Mouse (Mus musculus) ovary, postnatal 14 days (tissue): ENCODE measurements around the gene Retsat.
A peak's percentile ranks its signal among the peaks of the same experiment; 100 is the strongest.

Experiments used
- DNase-seq: peaks from one replicate; pipeline ENCODE4 v3.0.0; 2022; ENCODE audit warnings: low spot score

Gene Retsat

DNA sequence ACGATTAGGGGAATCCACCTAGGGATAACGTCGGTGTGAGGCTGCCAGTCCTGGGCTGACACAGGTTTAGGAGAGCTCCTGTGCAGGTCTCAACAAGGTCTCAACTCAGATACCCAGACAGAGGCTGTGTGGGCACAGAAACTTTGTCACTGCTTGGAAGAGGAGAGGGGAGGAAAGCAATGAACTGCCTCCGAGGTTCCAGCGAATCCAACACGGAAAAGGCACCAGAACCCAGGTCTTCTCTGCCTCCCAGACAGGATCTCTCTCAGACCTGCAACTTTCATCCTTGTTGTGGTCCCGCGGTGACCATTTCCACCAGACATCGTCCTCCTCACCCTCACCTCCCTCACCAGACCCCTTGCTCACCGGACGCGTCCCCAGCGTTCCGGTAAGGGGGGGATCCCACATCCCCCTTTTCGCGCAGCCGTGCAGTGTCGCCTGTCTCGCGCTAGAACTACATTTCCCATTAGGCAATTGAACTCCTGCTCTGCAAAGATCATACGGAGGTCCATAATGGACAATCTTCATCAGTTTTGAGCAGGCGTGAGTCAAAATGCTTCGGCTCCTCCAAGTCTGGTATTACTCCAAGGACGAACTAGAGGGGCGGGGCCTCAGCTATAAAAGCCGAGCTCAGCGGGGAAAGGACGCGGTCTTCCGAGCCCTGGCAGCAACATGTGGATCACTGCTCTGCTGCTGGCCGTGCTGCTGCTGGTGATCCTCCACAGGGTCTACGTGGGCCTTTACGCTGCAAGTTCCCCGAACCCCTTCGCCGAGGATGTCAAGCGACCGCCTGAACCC, at the start of gene Retsat, which contains the start of gene Elmod3:
Gene Retsat, plus strand, starts transcription at position 520 of the 798 bp plus-strand sequence.
Gene Elmod3, minus strand, starts transcription at position 458 of the 798 bp plus-strand sequence.
- peak; percentile 91 for DNase-seq

DNA sequence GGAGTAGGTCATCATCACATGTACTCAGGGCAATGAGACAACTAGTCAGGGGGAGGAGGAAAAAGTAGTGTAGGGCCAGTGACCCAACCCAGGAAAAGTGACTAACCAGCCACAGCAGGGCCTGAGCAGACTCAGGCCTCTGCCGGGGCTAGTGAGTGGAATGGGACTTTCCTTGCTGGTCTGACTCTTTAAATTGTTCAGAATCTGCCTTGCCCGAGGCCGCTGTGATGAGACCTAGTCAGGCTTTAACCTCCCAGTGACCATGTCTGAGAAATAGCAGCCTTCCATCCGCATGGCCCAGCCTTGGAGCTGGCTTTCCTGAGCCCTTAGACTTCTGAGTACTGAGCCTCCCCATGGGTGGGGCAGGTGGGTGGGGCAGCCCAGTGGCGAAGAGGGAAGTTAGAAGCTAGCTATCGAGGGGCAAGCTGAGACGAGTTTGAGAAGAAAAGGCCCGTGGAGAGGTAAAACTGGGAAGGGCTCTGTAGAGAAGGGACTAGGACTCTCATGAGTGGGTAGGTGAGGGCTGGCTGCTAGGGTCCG, 49.2 kb upstream of the Retsat start:
- DNase-seq: no peak

DNA sequence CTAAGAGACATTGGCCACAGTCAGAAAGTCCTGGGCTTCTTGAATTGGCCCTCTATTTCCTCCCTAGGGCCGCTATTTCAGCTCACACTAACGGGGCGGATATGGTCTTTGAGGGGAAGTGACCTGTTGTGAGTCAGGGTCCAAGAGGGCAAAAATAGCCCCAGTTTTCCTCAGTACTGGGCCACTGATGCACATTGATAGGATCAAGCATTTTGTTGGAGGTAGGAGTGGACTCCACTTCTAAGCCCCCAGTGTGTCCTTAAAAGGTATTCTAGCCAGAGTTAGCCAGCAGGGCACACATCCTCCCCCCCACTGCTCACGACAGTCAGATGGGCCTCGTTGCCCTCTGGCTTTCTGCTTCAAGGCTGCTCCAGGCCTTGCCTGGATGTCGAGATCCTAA, 48.2 kb upstream of the Retsat start:
- no peak for DNase-seq

DNA sequence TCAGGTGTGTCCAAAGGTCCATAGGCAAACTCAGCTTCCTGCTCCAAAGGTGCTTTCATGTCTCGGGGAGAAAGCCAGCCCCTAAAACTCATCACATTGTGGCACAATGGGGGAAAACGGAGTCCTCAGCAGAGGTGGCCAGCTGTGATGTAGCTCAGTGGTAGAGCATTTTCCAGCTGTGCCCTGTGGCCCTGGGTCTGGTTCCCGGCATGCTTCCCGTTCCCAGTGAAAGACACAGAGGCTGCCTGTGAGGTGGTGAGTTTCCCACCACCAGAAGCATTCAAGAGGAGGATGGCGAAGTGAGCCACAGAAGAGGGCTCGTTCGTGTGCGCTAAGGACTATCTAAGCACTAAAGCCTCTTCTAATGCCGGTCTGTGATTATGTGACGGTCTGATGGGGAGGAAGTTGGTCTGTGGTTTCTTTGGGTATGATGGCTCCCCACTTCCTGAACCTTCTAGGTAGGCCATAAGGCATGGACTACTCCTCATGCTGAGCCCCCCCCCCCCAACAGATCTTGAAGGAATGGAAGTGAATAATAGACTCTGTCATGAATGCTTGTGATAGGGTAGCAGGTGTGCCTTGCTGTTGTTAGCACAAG, 47.7 kb upstream of the Retsat start:
- no peak for DNase-seq

DNA sequence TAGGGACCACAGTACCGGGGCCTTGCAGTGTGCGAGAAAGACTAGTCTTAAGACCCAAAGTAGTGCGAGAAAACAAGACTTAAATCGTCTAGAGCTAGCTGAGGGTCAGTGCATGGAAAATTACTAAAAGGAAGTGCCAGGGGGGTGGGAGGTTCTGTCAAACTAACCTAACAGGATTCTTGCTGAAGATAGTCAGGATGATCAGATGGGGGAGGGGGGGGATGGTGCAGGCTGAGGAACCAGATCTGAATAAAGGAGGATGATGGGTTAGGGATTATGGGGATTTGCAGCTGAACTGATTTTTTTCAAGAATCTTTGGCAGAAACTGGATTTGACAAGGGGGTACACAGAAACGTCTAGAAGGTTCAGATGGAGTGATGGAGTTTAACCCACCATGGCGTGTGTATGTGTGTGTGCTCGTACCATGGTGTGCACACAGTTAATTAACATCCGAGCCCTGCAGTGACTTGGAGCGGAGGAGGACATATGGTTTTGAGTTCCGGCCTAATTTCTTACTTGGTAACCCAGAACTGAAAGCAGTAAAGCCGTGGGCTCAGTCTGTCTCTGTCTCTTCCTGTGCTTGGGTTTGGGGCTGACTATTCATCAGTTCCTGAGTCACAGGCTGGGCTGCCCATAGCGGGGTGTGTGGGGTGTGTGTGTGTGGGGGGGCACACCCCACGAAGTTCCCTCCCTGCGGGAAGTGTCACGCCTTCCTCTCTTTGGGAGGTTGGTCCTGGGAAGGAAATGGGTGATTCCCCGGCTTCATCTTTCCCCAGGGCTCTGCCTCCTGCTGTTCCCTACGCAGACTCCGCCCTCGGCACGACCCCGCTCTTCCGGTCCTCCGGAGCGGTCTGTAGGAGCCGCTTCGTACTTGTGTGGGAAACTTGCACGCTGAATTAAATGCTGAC, 45.9 kb upstream of the Retsat start:
- peak; percentile 48 for DNase-seq

DNA sequence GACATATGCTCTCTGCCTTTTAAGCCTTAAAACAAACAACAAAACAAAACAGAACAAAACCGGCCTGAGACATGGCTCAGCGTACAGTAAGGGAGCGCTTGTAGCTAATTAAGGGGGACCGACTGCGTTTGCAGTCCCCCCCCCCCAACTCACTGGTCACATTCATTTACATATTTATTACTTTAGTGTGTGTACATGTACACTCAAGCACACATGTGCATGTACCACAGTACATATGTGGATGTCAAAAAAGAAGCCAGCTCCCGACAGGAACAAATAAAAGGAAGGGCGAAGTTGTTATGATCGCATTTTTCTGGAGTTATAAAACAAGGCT, 45.2 kb upstream of the Retsat start:
- DNase-seq: no peak

DNA sequence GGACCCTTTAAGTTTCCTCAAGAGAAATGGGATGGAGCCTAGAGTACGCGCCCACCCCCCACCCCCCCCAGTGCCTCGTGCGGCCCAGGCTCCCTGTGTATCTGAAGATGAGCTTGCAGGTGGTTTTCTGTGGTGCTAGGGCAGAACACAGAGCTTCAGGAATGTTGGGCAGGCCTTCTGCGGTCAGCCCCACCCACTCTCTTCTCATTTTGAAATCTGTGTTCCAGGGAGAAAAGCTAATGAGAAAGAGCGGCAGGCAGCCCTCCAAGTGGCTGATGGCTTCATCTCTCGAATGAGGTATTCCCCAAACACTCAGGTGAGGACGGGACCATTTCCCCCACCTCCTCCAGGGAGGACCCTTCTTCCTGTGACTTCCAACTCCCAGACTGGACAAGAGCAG, 37.5 kb upstream of the Retsat start:
- DNase-seq: no peak

DNA sequence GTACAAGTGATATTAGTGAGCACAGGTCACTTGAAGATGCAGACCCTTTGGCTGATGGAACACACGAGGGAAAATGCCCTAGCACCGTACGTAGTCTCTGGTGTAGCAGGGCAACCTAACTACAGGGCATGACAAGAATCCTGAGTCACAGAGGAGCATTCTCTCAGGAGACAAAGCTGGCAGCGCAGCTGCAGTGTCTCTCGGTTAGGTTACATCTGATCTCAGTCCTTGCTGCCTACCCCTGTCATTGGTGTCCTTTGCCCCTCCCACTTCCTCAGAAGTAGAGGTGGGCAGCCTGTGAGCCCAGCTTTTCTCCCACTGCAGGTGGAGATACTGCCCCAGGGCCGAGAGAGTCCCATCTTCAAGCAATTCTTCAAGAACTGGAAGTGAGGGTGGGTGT, 35.8 kb upstream of the Retsat start:
- no peak for DNase-seq

DNA sequence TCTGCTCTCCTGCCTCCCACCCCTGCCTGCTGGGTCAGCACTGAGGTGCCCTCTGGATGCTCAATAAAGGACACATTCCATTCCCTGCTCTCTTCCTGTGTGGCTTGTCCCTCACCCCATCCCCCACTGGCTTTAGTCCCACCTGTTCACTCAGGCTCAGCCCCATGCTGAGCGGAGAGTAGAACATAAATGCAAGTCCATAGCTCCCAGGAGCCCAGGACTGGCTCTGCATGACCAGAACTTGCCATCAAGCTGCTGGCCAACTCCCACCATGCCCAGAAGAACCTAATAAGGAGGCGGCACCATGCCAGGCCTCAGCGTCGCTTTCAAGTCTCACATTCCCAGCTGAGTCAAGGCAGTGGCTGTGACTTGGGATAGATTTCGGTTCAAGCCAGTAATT, 35.4 kb upstream of the Retsat start:
- no peak for DNase-seq

DNA sequence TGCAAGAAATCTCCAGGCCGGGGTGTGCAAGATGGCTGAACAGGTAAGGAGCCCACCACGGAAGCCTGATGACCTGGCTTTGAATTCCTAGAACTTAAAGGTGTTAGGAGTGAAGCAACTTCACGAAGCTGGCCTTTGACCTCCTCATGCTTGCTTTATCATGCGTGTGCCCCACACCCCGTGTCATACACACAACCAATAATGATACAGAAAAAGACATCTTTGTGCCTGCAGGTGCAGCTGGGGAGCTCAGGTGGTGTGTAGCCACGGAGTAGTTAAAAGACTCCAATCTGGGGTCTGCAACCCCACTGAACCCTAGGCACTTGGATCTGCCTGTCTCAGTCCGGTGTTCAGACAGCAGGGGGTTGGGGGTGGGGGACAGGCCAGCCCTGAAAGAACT, 32.8 kb upstream of the Retsat start:
- DNase-seq: no peak

DNA sequence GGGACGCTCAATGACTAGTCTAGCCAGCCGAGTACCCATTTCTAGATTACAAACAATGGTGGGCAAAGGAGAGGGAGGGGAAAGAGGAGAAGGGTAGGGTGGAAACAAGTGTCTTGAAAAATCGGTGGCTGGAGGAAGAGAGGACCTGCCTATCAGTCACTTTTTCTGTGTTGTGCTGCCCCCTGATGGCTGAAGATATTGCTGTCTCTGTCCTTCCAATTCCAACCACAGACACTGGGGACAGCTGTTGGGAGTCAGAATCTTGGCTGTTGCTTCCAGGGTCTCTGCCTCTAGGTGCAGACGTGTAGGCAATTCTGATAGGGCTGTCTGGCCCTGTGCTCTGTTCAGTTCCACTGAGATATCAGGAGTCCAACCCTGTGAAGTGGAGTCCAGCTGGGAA, 32.2 kb upstream of the Retsat start:
- peak; percentile 86 for DNase-seq

DNA sequence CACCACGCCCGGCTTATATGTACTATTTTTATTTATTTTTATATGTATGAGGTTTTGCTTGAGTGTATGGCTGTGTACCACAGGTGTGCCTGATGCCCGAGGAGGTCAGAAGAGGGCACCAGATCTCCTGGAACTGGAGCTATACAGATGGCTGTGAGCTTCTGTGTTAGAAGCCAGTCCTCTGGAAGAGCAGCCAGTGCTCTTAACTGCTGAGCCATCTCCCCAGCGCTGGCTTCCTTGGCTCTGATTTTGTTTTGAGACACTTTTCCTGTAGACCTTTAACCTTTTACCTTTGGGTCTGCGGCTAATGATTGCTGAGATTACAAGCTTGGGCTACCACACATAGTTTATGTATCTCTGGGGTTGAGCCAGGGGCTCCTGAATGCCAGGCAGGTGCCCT, 30.8 kb upstream of the Retsat start:
- DNase-seq: no peak

DNA sequence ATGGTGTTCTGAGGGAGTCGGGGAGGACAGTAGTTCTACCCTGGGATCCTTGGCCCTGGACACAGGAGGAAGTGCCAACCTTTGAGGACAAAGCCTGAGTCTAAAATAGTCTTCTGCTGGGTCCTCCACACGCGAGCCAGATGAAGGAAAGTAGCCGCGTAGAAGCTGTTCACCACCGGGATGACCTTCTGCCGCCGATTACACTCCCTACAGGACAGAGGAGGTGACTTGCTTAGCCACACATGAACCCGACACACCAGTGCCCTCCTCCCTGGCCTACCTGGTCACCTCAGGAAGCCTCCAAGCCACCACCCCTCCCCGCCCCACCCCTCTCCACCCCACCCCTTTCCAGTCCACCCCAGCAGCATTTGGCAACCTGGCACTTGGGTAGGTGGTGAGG, 29.5 kb upstream of the Retsat start:
- no peak for DNase-seq

DNA sequence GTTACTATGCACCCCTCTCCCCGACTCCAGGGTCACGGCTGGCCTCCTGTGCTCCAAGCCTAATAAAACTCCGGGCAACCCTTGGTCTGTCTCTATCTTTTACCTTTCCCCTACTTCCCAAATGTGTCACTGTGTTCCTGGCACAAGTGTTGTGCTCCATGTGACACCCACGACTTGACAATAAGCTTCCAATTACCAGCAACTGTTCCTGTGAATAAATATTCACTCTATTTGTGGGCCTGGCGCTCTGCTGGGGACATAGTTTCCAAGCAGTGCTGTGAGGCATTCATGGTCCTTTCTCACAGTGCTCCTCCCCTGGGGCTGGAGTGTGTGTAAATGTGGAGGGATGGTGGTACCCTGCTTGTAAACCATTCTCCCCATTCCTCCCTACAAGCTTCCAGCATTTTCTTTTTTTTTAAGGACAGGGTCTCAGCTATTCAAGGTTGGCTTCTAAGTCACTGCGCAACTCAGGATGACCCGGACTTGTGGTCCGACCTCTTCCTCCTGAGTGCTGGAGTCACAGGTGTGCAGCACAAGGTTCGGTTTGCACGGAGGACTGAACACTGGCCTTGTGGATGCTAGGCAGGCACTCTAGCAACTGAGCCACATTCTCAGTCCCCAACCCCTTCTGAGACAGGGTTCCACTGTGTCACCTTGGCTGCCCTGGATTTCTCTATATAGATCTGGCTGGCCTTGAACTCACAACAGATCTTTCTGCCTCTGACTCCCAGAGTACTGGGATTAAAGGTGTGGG, 27.5 kb upstream of the Retsat start:
- no peak for DNase-seq

DNA sequence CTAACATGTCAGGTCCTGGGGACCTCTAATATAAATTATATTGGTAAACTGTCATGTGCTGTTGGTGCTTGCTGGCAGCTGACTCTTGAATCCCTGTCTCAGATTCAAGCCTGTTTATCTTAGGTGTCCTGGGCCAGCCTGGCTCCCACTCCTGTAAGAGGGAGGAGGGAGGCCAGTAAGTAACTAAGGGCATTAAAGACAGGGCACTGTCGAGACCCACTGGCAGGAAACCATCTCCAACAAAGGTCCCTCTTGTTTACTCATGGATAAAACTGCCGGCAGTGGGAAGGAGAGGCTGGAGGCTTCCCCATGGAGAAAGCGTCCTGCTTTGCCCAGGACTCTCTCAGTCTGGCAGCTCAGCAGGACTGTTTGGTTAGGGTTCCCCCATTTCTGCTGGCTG, 26.4 kb upstream of the Retsat start:
- no peak for DNase-seq

DNA sequence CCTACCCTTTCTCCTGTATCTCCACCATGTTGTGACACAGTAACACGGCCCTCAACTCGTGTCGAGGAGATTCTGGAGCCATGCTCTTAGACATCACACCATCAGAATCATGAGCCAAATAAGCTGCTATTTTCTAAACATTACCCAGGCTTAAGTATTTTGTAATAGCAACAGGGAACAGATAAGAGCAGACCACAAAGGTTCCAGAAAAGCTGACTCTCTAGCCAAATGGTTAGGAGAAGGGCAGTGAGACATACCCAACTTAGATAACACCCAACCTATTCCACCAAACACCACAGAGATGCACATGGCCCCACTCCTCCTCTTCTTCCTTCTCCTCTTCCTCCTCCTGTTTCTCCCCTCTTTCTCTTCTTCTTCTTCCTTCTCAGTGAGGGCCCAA, 22.2 kb upstream of the Retsat start:
- DNase-seq: no peak

DNA sequence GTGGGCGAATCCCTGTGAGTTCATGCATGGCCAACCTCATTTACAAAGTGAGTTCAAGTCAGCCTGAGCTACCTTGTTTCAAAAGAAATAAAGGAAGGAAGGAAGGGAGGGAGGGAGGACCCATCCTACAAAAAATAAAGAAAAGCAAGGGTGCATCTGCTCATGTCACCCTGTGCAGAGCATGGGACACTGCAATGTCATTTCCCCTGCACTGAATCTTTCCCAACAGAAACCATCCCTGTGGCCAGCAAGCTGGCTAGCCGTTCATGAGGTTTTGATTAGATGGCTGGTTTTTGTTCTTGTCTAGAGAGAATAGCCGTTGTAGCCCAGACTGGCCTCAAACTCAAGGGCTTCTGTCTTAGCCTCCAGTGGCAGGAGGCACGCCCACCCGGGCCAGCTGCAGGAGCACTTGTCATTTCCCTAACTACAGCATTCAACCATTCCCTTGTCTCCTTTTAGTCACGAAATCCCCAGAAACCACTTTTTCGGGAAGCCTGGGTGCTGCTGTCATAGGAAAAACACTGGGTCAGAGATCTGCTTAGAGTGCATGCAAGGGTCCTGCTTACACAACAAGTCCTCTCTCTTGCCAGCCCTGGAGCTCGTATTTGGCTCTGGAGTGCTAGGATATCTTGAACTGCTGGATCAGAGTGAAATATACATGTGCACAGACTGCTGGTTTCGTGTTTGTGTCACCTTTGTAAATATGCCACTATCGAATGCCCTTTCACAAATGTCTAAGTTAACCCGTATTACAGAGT, 16.5 kb upstream of the Retsat start:
- DNase-seq: no peak

DNA sequence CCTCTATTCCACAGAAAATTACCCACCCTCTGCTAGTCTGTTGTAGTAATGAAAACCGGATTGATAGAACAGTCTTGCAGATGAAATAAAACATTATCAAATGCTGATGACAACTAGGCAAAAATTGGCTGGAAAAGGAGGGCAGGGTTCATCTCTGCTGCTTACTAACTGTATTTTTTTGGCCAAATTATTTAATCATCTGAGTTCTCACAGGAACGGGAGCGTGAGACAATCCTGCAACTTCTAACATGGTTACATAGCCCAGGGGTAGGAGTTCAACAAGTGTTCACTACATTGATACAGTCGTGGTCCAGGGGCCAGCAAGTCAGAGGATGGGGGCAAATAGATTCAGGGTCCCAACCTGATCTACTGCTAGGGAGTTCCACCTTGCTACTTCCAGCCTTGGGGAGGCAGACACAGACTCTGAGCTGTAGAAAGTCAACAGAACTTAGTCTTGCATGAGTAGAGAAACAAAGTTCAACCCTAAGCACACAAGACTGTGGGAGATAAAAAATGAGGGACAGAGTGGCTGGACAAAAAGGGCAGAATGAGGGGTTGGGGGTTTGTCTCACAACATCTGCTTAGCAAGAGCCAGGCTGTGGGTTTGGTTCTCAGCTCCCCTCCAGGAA, 14.9 kb upstream of the Retsat start:
- no peak for DNase-seq

DNA sequence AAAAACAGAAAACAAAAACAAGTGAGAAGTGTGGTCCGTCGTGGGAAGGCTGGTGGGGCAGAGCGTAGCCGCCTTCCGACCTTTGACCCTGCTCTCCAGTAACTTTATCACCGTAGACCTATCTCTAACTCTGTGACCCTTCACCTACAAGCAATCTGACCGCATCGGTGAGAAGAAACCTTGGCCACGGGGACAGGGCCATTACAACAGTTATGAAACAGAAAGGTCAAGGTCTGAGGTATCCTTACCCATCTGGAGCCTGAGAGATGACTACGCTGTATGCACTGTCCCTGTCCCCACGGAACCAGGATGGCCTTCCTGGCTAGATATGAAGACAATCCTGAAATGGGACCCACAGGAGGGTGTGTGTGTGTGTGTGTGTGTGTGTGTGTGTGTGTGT, 14.1 kb upstream of the Retsat start:
- no peak for DNase-seq

DNA sequence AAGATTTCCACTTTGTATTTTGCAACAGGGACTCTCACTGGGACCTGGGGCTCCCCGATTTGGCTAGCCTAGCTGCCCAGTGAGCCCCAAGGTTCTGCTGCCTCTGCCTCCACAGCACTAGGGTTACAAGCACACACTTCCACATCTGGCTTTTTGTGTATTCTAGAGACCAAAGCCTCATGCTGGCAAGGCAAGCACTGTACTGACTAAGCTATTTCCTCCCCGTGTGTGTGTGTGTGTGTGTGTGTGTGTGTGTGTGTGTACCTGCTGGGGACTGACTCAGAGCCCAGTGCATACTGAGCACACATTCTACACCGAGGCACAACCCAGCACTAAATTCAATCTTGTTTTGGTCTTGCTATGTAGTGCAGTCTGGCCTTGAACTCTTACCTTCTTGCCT, 11.6 kb upstream of the Retsat start:
- DNase-seq: no peak

DNA sequence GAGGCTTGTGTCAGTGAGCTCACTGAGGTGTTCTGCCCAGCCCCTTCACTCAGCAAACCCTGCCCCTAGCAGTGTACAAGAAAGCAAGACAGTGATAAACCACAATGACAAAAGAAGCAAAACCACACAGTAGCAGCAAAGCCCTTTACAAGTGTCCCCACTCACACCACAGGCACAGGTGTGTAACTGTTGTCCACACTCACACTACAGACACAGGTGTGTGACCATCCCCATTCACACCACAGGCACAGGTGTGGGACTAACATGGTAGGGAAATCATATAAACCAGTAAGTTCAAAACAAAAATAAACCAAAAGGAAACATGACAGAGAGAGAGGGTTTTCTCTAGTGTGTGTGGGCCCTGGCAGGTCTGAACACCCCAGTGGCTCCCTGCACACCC, 10.0 kb upstream of the Retsat start:
- DNase-seq: no peak
